Mouse (Mus musculus): Measurements from ENCODE around the gene Pbxip1.

Gene Pbxip1

DNA sequence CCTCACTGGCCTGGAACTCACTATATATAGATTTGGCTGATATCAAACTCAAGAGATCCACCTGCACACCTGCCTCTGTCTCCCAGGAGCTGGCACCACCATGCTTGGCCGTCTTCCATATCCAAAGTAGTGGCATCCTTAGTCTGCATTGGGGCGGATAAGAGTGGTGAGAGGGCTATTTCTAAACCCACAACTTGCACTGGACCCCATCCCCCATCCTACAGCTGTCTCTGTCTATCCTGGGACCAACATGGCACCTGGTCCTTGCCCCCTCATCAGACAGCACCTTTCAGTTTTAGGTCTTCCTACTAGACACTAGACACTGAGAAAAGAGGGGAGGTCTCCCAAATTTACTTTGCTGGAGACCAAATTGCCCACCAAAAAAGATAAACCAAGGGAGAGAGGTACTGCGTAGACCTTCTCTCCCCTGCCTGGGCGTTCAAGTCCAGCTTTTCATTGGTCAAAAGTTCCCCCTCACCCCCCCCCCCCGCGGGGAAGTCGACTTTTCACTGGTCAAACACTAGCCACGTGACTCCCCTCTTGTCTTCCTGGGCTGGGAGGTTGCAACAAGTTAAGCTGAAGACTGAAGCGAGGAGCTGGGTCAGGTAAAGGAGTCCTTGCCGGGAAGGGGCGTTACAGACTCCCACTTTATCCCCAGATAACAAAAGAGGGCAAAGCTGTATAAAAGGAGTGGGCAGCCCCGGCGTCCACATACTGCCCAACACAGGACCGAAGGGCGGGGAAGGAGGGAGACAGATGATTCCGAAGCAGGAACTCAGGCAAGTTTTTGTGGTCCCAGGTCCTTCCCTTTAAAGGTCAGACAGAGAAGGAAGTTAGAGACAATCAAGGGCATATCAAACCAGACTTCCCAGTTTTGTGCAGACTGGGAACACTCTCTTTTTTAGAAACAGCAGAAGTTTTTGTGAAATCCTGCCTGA, at the start of gene Pbxip1:
Gene Pbxip1 (plus strand): TSS at position 531 of the 938 bp plus-strand sequence.
- no peak for DNase-seq (ENCODE audit: low spot score in 2 of 2)

- DNase-seq (ENCODE audit: low spot score in 2 of 2) = no peak
Observed at GRCm38 (mm10) chr3:89387632-89388031, 48.9 kb upstream of the Pbxip1 start.

DNA sequence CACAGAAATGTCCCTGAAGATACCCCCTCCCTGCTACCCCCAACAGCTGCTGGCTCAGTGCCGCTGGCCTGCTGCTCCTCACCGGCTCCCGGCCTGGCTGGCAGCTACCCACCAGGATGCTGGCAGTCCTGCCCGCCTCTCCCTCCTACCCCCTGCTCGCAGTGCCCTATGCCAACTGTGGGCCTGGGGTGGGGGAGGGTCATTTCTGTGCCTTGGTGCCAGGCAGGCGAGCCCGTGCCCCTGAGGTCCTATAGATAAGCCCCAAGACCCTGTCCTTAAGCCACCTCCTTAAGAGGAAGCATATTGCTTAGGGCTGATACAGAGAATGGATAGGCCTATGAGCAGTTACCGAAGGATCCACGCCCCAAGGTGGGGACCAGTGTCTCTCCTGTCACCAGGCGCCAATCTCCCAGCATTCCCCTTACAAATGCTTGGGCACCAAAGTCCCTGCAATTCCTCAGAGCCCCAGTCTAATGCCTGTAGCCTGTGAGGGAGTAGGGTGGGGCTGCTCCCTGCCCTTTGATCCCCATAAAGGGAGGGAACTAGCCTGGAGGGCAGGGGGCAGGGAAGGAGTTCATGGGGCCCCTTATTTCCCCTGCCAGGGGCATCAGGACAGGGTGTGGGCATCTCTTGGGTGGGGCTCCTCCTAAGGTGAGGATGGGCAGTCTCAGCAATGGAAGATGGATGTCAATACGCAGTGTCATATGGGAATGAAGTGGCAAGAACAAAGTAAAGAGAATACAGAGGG, 48.2 kb upstream of the Pbxip1 start:
- no peak for DNase-seq (ENCODE audit: low spot score in 2 of 2)

DNA sequence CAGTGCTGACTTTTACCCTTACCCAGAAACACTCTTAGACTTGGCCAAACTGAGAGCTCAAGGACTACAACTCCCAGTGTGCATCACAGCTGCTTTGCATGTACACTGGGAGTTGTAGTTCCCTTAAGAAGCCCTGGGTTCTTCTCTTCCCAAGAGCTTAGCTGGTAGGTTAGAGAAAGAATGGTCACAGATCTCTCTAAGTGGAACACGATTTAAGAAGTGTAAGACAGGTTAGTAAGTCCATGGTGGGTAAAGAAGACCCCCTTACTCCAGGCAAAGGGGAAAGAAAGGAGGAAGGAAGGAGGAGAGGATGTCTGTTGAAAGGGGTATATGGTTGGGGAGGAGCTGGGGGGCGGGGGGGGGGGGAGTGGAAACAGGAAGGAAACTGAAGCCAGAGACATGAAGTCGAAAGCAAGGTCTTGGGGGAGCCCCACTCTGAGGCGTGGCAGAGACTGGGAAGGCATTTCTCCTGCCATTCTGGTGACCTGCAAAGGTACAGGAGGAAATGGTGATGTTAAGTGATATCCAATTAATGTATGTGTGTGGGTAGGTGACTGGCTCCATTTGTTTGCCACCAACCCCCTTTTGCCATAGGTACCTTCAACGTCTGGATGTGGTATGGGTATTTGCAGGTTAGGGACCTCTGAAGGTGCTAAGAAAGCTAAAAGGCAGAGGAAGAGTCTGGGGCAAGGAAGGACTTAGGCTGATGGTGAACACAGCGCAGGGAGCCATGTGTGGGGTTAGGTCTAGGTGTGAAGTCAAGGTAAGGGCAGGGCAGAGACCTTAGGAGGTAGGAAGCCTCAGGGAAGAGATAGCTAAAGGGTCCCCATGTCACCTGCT, 47.4 kb upstream of the Pbxip1 start:
- peak in 1 of 2 experiments; percentile 51 for DNase-seq (ENCODE audit: low spot score in 2 of 2)

- no peak for DNase-seq (ENCODE audit: low spot score in 2 of 2)
Observed at GRCm38 (mm10) chr3:89390111-89390515, 46.4 kb upstream of the Pbxip1 start.

DNA sequence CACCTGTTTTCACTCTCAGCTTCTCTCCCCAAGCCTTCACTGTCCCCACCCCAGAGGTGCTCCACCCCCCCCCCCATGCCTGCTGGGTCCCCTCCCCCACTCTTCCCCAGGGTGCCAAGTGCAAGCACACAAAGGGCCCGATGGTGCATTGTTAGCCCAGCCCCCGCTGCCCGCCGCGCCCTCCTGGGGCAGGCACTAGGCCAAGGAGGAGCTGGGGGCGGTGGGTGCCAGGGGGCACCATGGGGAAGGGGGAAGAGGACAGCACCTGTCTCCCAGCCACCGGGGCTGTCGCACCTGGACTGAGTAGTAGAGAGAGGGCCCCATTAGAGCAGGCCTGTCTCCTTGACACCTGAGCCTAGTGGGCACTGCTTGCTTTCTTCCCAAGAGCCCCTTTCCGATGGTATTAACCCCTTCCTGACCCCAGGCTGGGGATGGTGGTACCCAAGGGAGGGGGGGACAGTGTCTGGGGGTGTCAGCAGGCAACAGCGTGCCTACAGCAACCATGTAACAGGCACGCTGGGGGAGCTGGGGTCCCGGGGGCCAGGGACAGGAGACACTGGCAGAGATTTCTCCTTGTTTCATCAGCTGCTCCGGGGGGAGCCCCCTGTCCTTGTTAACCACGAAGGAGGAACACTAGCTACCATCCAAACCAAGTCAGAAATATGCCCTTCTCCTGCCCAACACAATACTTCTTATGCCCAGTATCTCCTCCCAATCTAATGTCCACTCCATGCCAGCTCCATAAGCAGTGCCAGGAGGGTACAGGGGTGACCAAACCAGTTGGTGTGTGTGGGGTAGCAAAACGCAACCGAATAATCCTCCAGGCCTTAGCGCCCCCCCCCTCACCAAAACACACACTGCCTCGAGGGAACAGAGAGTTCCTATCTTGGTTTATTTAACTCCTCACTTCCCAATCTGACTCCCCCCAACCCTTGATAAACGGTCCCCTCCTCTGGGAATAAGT, 45.5 kb upstream of the Pbxip1 start:
- no peak for DNase-seq (ENCODE audit: low spot score in 2 of 2)

- DNase-seq (ENCODE audit: low spot score in 2 of 2) = no peak
Observed at GRCm38 (mm10) chr3:89391663-89392511, 44.6 kb upstream of the Pbxip1 start.

GRCm38 (mm10) chr3:89392871-89393311, 43.6 kb upstream of the Pbxip1 start:
- DNase-seq (ENCODE audit: low spot score in 2 of 2) = no peak

DNA sequence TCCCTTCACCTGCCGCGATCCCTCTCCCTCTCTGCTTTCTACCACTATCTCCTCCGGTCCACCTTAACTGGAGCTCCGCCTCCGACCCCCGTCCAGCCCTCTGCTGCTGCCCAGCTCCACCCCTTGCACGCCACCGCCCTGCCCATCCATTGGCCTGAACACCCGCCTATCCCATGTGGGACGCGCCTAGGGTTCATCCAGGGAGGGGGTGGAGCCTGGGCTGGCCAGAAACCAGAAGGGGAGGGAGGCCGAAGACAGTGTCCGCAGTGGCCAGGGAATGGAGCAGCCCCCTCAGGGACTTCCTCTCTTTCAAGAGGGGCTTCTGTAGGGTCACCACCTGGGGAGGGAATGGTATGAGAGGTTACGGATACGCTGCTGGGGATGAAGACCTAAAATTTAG, 42.9 kb upstream of the Pbxip1 start:
- DNase-seq (ENCODE audit: low spot score in 2 of 2) = peak; percentile 94 to 95

GRCm38 (mm10) chr3:89394006-89394893, 42.3 kb upstream of the Pbxip1 start, which contains the start of gene Zbtb7b:
Gene Zbtb7b, minus strand, starts transcription at chr3:89394776.
- peak; percentile 55 to 63 for DNase-seq (ENCODE audit: low spot score in 2 of 2)

DNA sequence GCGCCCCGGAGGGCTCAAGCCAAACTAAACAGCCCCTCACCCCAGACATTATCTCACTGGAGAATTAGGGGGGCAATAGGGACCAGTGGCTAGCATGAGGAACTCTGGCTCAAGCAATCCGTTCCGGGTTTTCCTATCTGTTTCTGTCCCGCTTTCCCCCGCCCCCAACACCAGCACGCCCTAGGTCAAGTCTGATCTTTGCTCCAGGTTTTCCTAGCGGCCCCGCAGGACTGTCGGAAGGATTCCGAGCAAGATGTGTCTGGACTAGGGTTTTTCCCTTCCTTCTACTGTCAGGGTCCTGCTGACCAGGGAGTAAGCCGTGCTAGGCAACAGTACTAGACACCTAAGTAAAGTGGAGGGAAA, 41.6 kb upstream of the Pbxip1 start:
- peak in 1 of 2 experiments; percentile 63 for DNase-seq (ENCODE audit: low spot score in 2 of 2)

- DNase-seq (ENCODE audit: low spot score in 2 of 2) = no peak
Observed at GRCm38 (mm10) chr3:89395419-89395805, 41.1 kb upstream of the Pbxip1 start.

GRCm38 (mm10) chr3:89395806-89396653, 40.5 kb upstream of the Pbxip1 start:
- peak in 1 of 2 experiments; percentile 61 for DNase-seq (ENCODE audit: low spot score in 2 of 2)

DNA sequence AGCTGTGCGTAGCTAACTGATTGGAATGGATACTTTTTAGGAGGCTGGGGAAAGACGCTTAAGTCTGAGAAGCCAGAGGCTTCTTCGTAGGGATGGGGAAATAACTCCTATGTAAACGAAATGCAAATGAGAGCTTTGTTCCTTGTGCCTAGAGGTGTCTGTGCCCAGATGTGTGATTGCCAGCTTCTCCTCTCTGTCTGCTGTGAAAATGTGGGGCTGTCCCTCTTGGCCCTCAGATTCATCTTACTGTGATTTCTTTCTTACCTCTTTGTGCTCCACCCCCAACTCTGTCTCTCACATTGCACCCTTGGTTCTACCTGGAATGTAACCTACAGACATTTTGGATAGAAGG, 39.9 kb upstream of the Pbxip1 start:
- DNase-seq (ENCODE audit: low spot score in 2 of 2) = no peak

GRCm38 (mm10) chr3:89401329-89401728, 35.2 kb upstream of the Pbxip1 start:
- no peak for DNase-seq (ENCODE audit: low spot score in 2 of 2)

DNA sequence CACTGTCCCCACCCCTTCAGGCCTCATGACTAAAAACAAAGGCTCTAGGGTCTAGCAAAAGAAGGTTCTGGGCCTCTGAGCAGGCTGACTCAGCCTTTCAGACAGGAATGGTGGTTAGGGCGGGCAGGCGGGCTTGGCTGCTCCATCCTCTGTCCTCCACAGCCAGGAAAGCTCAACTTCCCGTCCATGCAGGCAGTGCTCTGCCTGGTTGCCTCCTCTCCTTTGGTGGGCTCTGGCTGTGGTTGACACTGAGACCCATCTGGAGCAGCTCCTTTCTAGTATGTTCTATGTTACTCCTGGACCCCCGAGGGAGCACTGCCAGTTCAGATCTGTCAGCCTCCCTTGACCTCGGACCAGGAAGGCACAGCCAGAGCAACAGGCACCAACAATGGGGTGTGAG, 33.8 kb upstream of the Pbxip1 start, which contains the start of gene Lenep:
Gene Lenep (minus strand): TSS at position 101 of the 400 bp plus-strand sequence.
- DNase-seq (ENCODE audit: low spot score in 2 of 2) = no peak

GRCm38 (mm10) chr3:89406887-89407286, 29.6 kb upstream of the Pbxip1 start:
- no peak for DNase-seq (ENCODE audit: low spot score in 2 of 2)

- no peak for DNase-seq (ENCODE audit: low spot score in 2 of 2)
Observed at GRCm38 (mm10) chr3:89408448-89408847, 28.1 kb upstream of the Pbxip1 start.

All from frontal cortex, postnatal 36 days (tissue).